Mouse (Mus musculus) cerebral cortex, adult 2 months (tissue): ENCODE measurements around the gene Nanos3.

Source experiments
- WGBS: fragments of 180-500 bp; shearing (Covaris S2); methylation state at CpG from one replicate; pipeline ENCODE4 v1.1.7; 2018; 5-methylcytosine and 5-hydroxymethylcytosine counted together

Gene Nanos3

DNA sequence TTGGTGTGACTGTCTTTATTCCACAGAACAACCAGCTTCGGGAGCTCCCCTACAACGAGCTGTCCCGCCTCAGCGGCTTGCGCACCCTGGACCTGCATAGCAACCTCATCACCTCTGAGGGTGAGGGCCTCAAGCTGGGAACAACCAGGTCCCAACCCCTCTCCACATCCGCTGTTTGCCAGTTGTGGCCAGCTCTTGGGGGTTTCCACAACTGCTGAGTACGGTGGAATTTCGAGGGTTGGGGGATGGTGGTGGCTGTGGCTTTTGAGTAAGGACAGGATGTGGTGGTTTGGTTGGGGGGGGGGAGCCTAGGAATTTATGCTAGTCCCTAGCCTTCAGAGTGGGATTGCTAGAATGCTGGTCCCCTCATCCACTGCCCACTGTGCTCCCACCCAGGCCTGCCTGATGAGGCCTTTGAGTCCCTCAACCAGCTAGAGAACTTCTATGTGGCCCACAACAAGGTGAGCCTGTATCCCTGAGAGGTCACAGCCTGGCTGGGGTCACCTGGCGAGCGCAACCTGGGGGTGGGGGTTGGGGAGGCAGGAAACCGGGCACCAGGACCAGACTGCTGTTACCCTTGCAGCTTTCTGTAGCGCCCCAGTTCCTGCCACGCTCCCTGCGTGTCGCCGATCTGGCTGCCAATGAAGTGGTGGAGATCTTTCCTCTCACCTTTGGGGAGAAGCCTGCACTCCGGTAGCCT, 57.7 kb downstream of the Nanos3 start:
- 74% methylated on average over 17 of the region's 17 CpGs for WGBS

DNA sequence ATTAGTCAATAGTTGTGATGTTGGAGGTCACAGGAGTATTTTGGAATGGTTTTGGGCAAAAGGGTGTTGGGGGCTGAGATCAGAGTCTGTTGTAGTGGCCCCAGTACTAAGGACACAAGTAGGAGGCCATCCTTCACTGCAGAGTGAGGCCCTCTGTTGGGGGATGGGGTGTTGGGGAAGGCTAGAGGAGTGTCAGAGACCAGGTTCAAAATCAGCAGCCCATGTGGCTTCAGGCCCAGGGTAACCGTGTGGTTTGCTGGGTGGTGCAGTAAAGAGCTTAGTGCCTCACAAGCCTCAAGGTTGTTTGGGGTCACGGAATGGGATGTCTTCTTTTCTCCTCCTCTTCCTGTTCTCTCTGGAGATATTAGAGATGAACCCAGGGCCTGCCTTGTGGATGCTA, 58.3 kb downstream of the Nanos3 start:
- 90% methylated on average over 2 of the region's 2 CpGs for WGBS

DNA sequence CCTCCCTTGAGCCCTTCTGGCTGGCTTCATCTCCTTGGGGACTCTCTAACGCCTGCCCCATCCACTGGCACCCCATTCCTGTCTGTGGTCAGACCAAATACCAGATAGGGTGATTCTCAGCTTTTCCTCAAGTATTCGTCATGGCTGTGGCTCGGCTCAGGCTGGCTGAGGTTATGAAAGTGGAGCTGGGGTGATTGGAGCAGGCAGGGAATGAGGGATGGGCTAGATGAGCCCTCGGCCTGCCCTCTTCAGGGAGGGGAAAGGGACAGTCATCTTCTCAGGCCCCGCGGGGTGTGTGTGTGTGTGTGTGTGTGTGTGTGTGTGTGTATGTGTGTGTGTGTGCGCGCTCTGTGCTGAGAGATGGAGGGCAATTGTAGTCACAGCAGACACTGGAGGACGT, 59.4 kb downstream of the Nanos3 start, which contains the start of gene Podnl1:
Gene Podnl1, plus strand, starts transcription at position 334 of the 400 bp plus-strand sequence.
- WGBS = 69% methylated on average over 9 of the region's 9 CpGs
